Mouse (Mus musculus): Measurements from ENCODE around the gene Gm42878.

The Gm42878 gene

DNA sequence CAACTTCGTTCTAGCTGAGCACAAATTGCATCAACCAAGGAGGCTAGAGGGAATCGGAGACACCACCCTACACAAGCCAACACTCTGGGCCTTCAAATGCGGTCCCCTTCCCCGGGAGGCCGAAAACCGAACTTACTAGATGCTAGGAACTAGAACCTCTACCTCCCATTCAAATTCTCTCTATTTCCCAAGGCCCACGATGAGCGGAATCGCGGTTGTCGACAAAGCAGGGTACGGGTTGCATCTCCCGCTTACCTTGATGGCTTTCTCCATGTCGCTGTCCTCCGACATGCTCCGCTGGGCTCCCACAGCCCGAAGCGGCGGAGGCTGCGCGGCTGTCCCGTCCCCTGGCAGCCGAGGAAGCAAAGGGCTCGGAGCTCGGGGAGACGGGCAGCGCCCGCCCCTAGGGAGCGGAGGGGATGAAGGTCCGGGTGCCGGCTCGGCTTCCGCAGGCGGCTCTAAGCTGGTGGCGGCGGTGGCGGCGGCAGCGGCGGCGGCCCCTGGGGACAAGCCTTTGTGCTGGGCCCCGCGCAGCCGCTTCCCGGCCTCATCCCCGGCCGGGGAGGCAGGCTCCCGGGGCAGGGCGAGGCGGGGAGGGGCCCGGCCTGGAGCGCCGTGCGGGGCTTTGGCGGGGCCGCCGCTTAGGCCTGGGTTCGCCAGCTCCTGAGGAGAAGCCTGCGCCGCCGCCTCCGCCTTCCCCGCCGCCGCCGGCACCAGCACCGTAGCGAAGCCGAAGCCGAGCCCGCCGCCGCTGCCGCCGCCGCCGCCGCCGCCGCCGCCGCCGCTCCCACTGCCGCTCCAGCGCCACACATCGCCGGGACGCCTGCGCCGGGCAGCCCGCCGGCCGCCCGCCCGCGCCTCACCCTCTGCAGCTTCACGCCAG lies at the start of gene Gm42878, which contains the start of gene Adam1a:
TSS of gene Gm42878 (minus strand) at position 573 of the 883 bp plus-strand sequence.
TSS of gene Adam1a (minus strand) at position 573 of the 883 bp plus-strand sequence.
- DNase-seq (ENCODE audit: extremely low read depth, low read depth, low spot score): no peak

DNA sequence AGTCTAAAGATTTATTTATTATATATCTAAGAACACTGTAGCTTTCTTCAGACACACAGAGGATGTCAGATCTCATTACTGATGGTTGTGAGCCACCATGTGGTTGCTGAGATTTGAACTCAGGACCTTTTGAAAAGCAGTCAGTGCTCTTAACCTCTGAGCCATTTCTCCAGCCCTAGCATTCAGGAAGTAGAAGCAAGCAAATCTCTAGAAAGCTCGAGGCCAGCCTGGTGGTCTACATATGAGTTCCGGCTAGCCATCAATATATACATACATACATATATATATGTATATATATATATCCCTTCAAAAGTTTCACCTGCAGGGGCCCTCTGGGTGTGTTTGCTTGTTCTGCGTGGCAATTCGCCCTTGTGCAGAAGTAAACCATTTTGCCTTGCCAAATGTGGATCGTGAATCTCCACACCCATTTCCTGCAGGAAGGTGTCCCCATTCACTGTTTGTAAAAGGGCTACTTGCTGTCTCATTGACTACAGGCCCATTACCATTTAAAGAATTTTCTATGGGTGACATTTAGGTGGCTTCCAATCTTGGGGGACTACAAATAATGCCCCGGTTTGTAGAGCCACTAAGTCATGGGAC lies 49.5 kb upstream of the Gm42878 start:
- no peak for DNase-seq (ENCODE audit: extremely low read depth, low read depth, low spot score)

DNA sequence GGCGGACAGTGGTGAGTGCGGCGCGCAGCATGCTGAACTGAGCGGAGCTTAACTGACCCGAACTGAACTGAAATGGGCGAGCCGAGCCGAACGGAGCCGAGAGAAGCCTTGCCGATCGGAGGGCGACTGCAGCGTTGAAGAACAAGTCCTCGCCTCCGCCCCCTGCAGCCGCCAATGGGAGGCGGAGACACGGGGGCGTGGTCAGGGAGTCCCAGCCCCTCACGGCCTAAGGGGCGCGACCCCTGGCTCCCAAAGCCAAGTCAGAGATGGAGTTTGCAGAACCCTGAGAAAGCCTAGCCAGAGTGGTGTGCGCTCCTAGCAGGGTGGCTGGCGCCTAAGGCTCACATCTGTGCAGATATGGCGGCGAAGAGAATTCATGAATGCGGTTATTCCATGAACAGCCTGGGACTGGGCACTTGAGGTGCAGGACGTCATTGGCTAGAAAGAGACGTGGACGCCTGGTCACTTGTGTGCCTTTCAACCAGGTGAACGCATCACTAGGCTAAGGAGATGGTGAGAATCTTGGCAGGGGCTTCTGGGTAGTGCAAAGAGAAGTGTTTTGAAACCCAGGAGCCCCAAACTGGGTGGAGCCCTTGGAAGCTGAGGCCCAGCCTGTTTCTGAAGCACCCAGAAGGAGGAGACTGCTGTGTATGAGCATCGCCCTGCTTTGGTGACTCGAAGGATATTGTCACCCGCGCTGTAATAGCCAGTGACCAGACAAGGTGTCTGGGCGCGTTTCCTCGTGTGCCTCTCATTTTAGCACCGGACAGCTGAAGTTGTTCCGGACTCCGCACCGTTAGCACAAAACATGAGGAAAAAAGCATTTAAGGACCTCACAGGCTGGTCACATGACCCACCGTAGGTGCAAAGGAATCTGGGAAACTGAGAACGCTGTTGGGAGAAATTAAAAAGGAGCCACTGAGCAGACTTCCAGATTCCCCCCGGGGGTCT lies 48.4 kb upstream of the Gm42878 start, which contains the start of gene Aldh2:
TSS of gene Aldh2 (minus strand) at position 374 of the 951 bp plus-strand sequence.
- no peak for DNase-seq (ENCODE audit: extremely low read depth, low read depth, low spot score)

DNA sequence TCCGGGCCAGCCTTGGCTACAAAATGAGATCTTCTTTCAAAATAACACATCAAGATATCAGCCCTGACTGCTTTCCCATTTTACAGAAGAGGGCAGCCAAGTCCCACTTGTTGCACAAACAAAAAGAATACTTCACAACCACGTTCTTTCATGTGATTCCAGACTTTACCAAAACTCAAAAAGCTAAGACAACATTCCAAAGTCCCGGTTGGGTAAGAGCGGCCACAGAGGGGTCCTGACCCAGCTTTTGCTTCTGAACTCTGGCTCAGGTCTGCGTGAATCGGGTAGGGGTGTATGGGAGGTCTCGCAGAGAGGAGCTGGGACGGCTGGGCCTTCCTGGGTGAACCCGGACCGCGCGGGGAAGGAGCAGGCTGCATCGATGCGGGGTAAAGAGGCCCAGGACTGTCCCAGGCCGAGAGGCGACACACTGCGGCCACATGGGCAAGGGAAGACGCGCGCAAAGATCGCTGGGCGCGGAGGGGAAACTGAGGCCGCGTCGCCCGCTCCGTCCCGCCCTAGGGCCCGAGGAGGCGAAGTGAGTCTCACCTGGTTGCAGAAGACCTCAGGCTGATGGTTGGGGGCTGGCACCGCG lies 47.6 kb upstream of the Gm42878 start:
- no peak for DNase-seq (ENCODE audit: extremely low read depth, low read depth, low spot score)

DNA sequence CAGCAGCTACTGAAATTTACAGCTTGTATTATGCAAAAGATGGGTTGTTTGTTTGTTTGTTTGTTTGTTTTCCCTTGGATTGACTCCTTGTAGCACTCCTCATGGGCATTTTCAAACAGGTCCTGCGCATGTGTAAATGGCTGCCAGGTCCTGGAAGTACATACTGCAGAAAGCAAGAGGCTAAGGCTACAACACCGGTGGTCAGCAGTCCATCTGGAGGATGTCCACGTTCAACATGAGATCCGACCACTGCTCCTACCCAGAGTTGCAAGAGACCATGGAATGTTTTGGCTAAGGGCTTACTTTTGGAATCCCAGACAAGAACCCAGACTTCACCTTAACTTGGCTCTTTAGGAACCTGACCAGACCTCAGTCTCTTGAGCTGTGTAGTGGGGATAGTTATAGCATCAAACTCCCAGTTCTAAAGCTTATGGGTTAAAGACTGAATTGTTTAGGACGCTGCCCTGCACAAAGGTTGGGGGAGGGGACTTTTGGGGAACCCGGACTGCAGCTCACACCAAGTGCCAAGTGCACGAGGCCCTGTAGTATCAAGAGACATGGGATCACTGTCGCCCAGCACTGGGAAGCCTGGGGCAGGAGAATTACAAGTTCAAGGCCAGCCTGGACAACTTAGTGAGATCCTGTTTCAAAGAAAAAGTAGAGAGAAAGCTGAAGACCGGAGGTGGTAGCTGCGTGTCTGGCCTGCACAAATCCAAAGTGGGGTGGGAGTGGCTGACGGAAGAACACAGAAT lies 47.0 kb upstream of the Gm42878 start:
- DNase-seq (ENCODE audit: extremely low read depth, low read depth, low spot score): no peak

DNA sequence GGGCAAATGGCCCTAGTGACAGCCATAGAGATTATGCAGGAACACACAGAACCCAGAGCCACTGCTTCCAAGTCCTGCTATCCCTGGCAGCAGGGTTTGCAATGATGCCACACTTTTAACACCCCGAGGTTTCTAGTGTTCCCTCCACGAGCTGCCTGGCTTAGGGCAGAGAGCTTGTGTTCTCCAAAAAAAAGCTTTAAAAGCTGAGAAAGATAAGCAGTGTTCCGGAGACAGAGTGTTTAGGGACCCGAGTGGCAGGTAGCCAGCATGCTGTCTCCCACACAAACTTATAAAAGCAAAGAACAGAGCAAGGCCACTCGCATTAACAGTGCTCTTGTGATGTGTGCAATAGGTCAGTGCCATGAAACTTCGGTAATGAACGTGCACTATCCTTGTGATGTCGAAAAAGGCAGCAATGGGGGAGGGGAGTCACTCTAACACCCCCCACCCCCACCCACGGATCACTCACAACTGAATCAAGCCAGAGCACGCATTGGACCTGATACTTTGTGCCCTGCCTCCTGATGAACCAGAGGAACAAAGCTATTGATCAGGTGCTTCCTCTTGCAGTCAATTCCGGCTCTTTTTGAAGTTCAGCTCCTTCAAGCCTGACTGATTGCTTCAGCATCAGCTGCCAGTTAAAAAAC lies 46.3 kb upstream of the Gm42878 start:
- peak; percentile 98 for DNase-seq (ENCODE audit: extremely low read depth, low read depth, low spot score)

DNA sequence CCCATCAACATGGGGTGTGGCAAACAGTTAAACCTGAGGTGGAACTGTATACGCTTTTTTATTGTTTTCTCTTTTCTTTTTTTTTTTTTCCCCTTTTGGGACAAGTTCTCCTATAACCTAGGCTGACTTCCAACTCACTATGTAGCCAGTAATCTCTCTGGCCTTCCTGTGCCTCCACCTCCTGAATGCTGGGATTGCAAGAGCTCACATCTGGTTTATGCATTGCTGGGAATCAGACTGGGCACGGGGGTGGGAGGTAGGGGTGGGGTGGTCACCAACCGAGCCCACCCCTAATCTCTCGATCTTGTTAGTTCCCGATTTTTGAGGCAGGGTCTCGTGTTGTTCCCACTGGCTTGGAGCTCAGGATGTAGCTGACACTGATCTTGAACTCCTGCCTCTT lies 44.6 kb upstream of the Gm42878 start:
- no peak for DNase-seq (ENCODE audit: extremely low read depth, low read depth, low spot score)

DNA sequence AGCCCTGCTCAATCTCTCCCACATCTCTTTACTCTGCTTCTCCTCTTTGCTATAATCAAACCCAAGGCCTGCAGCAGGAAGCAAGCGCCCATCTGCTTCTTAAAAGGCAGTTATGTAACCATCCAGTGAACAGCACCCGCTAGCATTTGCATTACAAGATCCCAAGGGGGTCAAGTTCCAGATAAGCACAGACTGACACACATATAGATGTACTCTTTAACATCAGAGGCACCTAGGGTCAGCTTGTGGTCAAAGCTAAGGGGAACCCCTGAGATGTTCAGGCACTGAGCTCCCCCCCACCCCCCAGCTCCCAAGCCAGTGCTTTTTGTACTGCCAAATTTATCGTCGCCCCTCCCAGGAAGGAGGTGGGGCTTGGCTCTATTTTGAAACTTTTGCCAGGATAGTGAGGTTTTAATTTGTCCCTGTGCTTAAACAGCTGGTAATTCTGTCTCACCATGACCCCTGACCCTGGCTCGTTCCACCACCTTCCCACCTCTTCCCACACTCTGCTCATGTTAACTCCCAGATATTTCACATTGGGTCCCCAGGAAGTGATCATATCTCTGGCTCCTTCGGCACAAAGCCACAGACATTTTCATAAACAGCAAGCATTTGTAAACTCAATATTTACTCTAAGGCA lies 41.2 kb upstream of the Gm42878 start:
- no peak for DNase-seq (ENCODE audit: extremely low read depth, low read depth, low spot score)

DNA sequence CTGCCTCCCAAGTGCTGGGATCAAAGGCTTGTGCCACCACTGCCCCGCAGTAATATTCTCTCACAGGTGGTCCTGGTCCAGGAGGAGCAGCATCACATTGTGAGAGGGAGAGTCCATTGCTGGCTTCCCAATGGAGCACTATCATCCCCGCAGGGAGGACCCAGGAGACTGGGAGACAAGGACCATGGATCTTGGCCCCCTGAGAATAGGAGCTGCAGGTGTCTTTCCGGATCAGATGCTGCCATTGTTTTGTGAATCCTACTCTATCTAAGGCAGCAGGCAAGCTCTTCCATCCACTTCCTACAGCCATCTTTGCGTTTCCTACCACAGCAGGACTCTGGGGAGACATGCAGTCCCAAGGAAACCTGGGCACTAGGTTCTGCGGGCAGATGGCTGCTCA lies 40.4 kb upstream of the Gm42878 start:
- DNase-seq (ENCODE audit: extremely low read depth, low read depth, low spot score): no peak

DNA sequence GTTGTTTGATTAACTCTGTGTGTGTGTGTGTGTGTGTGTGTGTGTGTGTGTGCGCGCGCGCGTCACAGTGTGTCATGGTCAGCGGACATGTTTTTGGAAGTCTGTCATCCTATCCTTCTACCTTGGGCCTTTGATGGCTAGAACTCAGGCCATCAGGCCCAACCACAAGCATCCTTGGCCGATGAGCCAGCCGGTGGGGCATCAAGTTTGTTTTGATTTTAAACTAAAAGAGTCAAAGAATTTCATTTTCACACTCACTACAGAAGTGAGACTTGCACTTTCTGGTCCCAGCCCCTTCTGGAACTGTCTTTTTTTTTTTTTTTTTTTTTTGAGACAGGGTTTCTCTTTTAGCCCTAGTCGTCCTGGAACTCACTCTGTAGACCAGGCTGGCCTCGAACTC lies 39.7 kb upstream of the Gm42878 start:
- DNase-seq (ENCODE audit: extremely low read depth, low read depth, low spot score): no peak

DNA sequence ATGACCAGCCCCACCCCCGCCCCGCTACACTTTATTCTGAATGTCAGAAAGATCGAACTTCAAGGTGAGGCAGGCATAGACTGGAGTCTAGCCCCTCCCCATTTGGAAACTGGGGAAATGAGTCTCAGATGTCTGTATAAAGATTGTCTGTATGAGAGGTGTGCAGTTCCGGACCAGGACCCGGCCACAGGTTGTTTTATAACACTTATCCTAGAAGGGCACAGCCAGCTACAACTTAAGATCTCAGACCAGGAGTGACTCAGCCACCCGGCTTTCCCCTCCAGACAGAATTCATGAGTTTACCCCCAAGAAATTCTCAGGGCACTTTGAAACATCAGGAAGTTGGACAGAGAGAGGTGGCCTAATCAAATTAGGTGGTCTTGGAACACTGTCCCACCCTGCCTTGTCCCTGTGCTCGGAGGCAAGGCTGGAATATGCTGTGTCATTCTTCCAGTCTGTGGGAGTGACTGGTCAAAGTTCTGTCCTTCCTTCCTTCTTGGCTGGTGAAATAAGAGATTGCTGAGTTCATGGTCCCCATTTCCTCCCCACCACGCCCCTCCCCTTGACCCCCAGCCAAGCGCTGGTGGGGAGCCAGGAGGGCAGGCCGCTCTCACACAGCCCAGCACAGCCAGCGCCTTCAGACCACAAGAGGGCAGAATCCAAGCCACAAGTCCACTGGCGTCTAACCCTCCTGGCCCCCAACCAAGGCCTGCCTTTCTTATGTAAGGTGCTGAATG lies 38.7 kb upstream of the Gm42878 start:
- DNase-seq (ENCODE audit: extremely low read depth, low read depth, low spot score): no peak

DNA sequence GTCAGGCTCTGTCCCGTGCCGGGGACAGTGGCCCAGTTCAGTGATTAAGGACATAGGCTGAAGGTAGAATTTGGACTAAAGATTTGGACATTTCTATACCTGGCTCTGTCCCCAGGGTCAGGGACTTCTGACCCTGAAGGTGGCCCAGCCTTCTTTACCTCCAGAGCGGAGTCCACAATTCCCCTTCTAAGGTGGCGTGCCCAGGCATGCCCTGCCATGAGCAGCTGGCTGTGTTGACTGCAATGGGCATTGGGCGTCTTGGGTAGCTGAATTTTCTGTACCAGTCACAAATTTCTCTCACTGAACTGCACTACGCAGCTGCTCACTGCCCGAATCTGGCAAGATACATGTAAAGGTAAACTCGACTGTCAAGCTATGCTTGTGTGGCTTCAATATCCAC lies 36.7 kb upstream of the Gm42878 start:
- no peak for DNase-seq (ENCODE audit: extremely low read depth, low read depth, low spot score)

DNA sequence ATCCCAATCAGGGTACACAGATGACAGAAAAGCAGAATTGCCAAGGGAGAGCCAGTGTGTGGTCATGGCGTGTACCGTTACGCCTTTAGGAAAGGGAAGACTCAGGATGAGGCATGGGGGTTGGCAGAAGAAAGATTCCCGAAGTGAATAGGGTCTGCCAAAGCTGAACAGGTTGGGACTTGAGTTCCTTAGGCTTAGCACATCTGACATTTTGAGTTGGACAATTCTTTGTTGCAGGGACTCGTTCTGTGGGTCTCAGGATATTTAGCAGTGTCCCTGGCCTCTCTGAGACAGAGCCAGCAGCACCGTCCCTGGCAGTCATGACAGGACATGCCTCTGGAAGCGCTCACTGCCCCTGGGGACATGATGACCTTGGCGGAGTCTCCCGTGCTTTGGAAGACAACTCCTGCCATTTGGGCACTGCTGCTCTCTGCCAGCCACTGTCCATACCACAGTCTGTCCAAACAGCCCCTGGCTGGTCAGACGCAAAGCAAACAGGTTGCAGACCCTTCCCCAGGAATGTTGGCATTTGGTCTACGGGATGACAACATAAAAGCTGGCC lies 31.7 kb upstream of the Gm42878 start:
- DNase-seq (ENCODE audit: extremely low read depth, low read depth, low spot score): peak; percentile 92

DNA sequence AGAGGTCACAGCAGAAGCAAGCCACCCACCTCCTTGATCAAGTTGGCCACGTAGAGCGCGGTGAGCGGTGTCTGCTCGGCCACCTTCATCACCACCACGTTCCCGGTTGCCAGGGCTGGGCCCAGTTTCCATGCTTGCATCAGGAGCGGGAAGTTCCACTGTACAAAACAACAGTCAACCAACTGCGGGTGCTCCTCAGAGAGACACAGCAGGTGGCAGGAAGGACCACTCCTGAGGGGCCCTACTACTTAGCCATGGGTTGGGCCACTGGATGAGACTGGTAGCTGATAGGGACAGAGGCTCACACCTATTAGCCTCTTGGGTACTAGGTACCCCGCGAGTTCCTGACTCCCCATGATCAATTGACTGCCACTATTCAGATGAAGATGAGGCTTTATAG lies 30.6 kb upstream of the Gm42878 start:
- DNase-seq (ENCODE audit: extremely low read depth, low read depth, low spot score): no peak

DNA sequence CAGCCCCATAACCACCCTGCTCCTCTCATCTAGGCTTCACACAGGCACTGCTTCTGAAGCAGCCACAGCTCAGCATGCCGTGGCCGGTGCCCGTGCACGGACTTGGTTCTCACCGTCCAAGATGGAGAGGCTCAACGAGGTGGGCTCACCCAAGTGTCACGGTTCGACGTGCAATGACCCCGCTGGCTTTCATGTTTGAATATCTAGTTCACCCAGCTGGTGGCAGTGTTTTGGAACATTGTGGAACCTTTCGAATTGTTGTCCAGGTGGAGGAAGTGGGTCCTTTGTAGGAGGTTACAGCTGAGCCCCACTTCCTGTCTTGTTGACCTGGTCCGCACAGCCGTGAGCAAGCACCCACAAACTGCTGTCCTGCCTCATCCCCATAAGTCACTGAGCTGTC lies 28.9 kb upstream of the Gm42878 start:
- DNase-seq (ENCODE audit: extremely low read depth, low read depth, low spot score): no peak

DNA sequence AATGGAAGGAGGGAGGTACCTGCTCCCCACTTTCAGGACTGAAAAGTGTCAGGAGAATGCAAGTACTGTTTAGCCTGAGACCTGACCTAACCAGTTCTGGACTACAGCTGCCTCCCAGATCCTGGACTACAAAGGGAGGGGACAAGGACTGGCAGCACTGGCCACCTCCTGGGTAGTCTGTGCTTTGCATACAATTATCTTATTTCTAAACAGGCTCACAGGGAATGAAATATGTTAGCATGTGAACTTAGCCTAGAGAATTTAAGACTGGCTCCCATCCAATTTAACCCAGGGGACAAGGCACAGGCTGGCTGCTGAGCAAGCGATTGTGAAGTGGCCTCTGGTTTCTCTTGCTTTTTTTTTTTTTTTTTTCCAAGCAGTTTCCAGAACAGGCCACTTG lies 25.5 kb upstream of the Gm42878 start:
- DNase-seq (ENCODE audit: extremely low read depth, low read depth, low spot score): no peak

DNA sequence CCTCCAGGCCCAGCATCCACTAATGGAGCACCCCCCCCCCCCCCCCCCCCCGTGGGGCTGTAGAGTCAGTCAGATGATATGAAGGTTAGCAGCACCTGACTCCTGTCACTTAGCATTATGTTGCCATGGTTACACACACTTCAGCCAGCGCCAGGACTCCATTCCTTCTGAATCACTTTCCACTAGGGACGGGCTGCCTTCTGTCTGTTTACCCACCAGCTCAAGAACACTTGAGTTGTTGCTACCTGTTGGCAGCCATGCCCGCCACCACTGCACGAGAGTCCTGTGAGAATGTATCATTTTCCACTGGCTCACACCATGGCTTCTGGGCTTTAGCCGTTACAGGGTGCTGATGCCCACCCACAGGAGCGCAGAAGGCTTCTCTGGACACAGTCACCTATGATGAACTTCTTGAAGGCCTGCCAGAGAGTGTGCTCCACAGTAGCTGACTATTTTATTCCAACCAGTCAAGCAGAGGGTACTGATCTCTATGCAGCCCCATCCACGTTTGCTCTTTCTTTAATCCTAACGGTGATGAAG lies 24.7 kb upstream of the Gm42878 start:
- no peak for DNase-seq (ENCODE audit: extremely low read depth, low read depth, low spot score)

Data from fat pad, adult 2 months (tissue).